Mouse (Mus musculus): Measurements from ENCODE around the gene Pibf1. TPM values are rescaled to one million over a fixed set of nuclear protein-coding genes. Genes with fewer than 3 reads are reported as not detected.

Pibf1 gene
- total RNA-seq, 4 experiments from 2014 or later, result 6.2 to 7.8 (median 7.3) TPM

- DNase-seq (ENCODE audit: low spot score), result peak; percentile 62
Observed at GRCm38 (mm10) chr14:99141786-99142633, 42.8 kb downstream of the Pibf1 start.

- no peak for DNase-seq (ENCODE audit: low spot score)
Observed at GRCm38 (mm10) chr14:99146841-99147240, 47.6 kb downstream of the Pibf1 start.

GRCm38 (mm10) chr14:99152683-99153082 lies 53.5 kb downstream of the Pibf1 start:
- DNase-seq (ENCODE audit: low spot score), result no peak

- no peak for DNase-seq (ENCODE audit: low spot score)
Observed at GRCm38 (mm10) chr14:99159940-99160339, 60.7 kb downstream of the Pibf1 start.

GRCm38 (mm10) chr14:99163051-99163450 lies 63.8 kb downstream of the Pibf1 start:
- no peak for DNase-seq (ENCODE audit: low spot score)

GRCm38 (mm10) chr14:99174138-99174745 lies 75.0 kb downstream of the Pibf1 start:
- no peak for DNase-seq (ENCODE audit: low spot score)

GRCm38 (mm10) chr14:99176559-99176958 lies 77.3 kb downstream of the Pibf1 start:
- DNase-seq (ENCODE audit: low spot score), result no peak

- peak; percentile 63 for DNase-seq (ENCODE audit: low spot score)
Observed at GRCm38 (mm10) chr14:99190153-99190790, 91.0 kb downstream of the Pibf1 start.

- DNase-seq (ENCODE audit: low spot score), result no peak
Observed at GRCm38 (mm10) chr14:99205865-99206264, 106.6 kb downstream of the Pibf1 start.

- no peak for DNase-seq (ENCODE audit: low spot score)
Observed at GRCm38 (mm10) chr14:99206591-99206990, 107.4 kb downstream of the Pibf1 start.

GRCm38 (mm10) chr14:99210431-99210830 lies 111.2 kb downstream of the Pibf1 start:
- DNase-seq (ENCODE audit: low spot score), result no peak

- DNase-seq (ENCODE audit: low spot score), result no peak
Observed at GRCm38 (mm10) chr14:99218396-99219012, 119.3 kb downstream of the Pibf1 start.

GRCm38 (mm10) chr14:99219757-99220171 lies 120.5 kb downstream of the Pibf1 start:
- DNase-seq (ENCODE audit: low spot score), result no peak

GRCm38 (mm10) chr14:99225929-99226328 lies 126.7 kb downstream of the Pibf1 start:
- DNase-seq (ENCODE audit: low spot score), result no peak

- DNase-seq (ENCODE audit: low spot score), result no peak
Observed at GRCm38 (mm10) chr14:99229071-99229780, 130.0 kb downstream of the Pibf1 start.

GRCm38 (mm10) chr14:99233056-99233455 lies 133.8 kb downstream of the Pibf1 start:
- no peak for DNase-seq (ENCODE audit: low spot score)

- DNase-seq (ENCODE audit: low spot score), result no peak
Observed at GRCm38 (mm10) chr14:99237115-99237514, 137.9 kb downstream of the Pibf1 start.

- DNase-seq (ENCODE audit: low spot score), result no peak
Observed at GRCm38 (mm10) chr14:99240563-99240962, 141.3 kb downstream of the Pibf1 start.

- DNase-seq (ENCODE audit: low spot score), result no peak
Observed at GRCm38 (mm10) chr14:99244508-99244907, 145.3 kb downstream of the Pibf1 start.

- DNase-seq (ENCODE audit: low spot score), result no peak
Observed at GRCm38 (mm10) chr14:99262026-99262425, 162.8 kb downstream of the Pibf1 start.

GRCm38 (mm10) chr14:99263816-99264215 lies 164.6 kb downstream of the Pibf1 start:
- no peak for DNase-seq (ENCODE audit: low spot score)
